Mouse (Mus musculus) R1 (cell line): ENCODE measurements at regions not wholly inside any gene's neighbourhood (a gene's known extent, or its start where the extent isn't known, plus 50 kb on each side); places are given as distances from the start of the nearest gene placed in this dataset.
A peak's percentile ranks its signal among the peaks of the same experiment; 100 is the strongest.

Experiments
- DNase-seq: peaks from one replicate; pipeline ENCODE4 v3.0.0-alpha.2; 2018; ENCODE audit warnings: low read depth, low spot score

DNA sequence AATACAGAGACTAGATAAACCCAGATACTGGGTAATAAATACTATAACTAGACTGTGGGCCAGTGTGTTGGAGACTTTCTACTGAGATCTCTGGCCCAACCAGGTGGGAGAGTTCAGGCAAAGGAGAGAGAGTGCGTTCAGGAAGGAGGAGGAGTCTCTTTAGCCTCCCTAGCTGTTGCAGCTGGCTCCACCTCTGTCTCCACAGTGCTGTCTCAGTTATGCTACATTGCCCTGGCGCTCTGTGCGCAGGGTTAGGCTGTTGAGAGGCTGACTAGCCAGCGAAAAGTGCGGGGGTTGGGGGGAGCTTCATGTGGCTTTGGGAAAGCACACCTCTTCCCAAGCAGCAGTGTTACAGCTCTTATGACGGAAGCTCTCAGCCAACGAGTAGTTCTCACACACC lies 104.7 kb upstream of the Syndig1 start:
- peak; percentile 27 for DNase-seq

DNA sequence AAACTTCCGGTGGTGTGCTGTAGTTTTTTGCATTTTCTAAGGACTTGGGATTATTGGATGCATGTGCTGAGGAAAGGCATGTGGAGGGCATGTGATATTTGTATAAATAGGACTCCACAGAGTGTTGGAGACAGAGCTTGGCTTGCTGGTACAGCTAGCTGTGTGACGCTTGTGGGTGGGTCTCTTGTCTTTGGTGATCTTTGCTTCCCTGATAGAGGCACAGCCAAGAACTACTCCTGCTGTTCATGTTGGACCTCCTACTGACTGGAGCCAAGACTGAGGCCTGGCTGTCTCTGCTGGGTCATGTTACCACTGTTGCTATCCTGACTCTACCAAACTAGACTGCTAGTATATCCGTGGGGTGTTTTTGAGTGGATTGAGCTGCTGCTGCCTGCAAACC lies 103.1 kb upstream of the Syndig1 start:
- DNase-seq, result no peak

- no peak for DNase-seq
These were observed 91.2 kb upstream of the Syndig1 start for GRCm38 (mm10) chr2:149737837-149738236.

DNA sequence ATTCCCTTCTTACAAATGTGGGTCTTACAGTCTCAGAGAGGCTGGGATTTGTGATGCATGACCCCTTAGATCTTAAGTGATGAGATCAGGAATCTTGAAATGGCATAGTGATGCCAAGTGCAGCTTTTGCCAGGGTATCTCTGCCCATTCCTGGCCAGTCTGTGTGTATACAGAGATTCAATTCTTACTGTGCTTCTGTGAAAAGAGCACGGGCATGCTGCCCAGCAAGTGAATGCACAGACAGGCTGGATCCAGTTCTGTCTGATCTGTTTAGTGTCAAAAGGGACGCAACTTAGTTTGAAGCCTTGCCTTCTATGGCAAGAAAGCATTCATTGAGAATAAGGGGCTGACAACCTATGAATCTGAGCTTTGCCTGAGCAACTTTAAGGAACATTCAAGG lies 89.1 kb upstream of the Syndig1 start:
- DNase-seq, result no peak

DNA sequence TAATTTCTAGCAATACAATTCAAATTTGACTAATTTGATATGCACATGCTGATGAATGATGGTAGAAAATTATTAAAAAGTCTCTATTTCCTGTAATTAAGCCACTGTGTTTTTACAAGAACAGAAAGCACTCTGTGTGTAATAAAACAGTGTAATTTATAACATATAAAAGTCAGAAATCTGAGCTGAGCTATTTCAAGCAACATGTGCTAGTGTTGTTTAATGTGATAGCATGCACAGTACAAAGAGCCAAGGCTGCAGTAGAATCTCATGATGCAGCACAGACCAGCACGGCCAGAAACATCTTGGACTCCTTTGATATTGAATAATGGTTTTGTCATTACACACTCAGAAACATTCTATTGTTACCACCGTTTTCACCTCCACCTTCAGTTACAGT lies 86.3 kb upstream of the Syndig1 start:
- no peak for DNase-seq

DNA sequence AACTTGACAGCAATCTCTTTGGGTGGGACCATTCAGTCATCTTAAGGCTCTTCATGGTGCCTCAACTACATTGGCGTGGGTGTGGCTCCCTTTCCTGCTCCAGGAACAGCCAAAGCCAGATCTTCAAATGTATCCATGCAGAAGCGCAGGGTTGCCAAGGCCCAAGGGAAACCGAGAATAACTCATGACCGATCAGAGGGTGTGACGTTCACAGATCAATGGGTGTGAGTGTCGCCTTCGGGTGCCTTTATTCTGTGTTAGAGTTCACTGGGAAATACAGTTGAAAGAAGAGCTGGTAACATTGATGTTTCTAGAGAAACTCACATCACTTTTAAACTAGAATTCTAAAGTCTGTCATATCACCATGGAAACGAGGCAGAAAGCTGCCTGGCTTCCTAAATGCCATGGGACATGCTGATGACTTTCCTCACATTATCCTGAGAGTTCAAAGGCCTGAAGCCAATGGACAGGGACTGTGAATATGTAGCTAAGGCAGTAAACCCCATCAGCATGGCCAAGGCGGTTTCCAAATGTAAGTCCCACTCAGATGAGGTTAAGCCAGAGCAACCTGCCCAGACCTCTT lies 80.7 kb upstream of the Syndig1 start:
- DNase-seq, result no peak

- DNase-seq, result peak; percentile 4
These were observed 69.9 kb upstream of the Syndig1 start for GRCm38 (mm10) chr2:149759151-149759550.

- no peak for DNase-seq
These were observed 65.1 kb upstream of the Syndig1 start for GRCm38 (mm10) chr2:149763864-149764263.

DNA sequence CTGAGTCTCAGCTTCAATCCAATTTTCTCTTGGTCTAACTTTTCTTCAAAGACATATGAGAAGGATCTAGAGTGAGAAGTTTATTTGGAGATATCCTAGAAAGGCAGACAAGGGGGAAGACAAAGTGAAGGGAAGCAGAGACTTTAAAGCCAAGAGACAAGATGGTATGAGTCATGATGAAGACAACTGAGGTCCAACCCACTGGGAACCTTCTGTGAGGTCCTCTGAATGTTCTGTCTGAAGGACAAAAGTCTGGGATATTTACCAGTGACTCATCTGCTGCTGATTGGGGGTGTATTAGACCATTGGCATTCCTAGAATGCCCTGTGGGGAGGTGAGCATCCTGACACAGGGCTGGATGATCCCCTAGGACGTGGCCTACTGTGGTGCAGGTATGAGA lies 61.0 kb upstream of the Syndig1 start:
- DNase-seq, result no peak

GRCm38 (mm10) chr2:149768551-149768950 lies 60.5 kb upstream of the Syndig1 start:
- no peak for DNase-seq

DNA sequence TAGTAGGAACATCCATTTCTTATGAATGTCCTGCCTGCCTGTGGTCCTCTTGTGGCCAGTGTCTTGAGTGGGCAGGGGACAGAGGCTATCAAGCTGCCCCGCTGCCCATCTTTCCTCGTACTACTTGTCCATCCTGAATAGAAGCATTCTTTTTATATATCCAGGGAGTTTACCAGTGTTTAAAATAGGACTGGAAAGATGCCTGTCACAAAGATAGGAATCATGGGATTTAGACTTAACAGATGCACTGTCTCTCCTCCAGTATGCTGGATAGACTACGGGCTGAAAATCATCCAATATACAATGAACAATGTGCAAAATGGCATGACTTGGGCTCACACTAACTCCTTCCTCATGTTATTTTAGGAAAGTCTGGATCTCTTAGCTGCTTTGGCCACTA lies 51.7 kb upstream of the Syndig1 start:
- no peak for DNase-seq
